Mouse (Mus musculus) spleen, adult 2 months (tissue): ENCODE results near the gene Stab1. TPM values are rescaled to one million over a fixed set of nuclear protein-coding genes. Genes with fewer than 3 reads are reported as not detected.
A peak's percentile ranks its signal among the peaks of the same experiment; 100 is the strongest.

ENCODE experiments used
- DNase-seq, 2 experiments: peaks; one replicate each; pipeline versions ENCODE4 v3.0.0 to v3.0.0-alpha.2; 2012 to 2021; ENCODE audit warnings: low spot score in 2 of 2, low read depth in 1 of 2
- H3K27ac ChIP-seq: fragments of 200-500 bp; 2 replicates; pipeline ENCODE4 v1.5.1; 2012; ENCODE audit warnings: low read length, inconsistent platforms; ENCODE audit not compliant: insufficient read depth
- H3K27me3 ChIP-seq: fragments of 200-500 bp; 2 replicates; pipeline ENCODE4 v1.6.1; 2012; ENCODE audit warnings: mild to moderate bottlenecking, moderate library complexity, low read length, inconsistent platforms; ENCODE audit not compliant: control insufficient read depth, insufficient read depth
- H3K36me3 ChIP-seq: fragments of 200-500 bp; 2 replicates; pipeline ENCODE4 v1.6.1; 2012; ENCODE audit warnings: mild to moderate bottlenecking, low read length, inconsistent platforms; ENCODE audit not compliant: control insufficient read depth, insufficient read depth
- H3K4me1 ChIP-seq: fragments of 200-500 bp; 2 replicates; pipeline ENCODE4 v1.6.1; 2011; ENCODE audit warnings: inconsistent platforms; ENCODE audit not compliant: control insufficient read depth, insufficient read depth, insufficient read length
- H3K4me3 ChIP-seq: fragments of 200-500 bp; 2 replicates; pipeline ENCODE4 v1.5.1; 2011; ENCODE audit warnings: mild to moderate bottlenecking, inconsistent platforms; ENCODE audit not compliant: insufficient read depth, insufficient read length; ENCODE audit errors: extremely low read depth
- CTCF ChIP-seq: fragments of 200-500 bp; IDR thresholded peaks from 2 replicates; pipeline ENCODE4 v1.5.1; 2011; ENCODE audit warnings: mild to moderate bottlenecking, inconsistent platforms; ENCODE audit not compliant: insufficient read depth, insufficient read length, insufficient replicate concordance; ENCODE audit errors: extremely low read depth
- POLR2A ChIP-seq: fragments of 200-500 bp; IDR thresholded peaks from 2 replicates; pipeline ENCODE4 v1.6.1; 2011; ENCODE audit warnings: low read depth, low read length, inconsistent platforms
- WGBS: fragments of 180-500 bp; shearing (Covaris S2); methylation state at CpG from one replicate; pipeline ENCODE4 v1.1.7; 2018; 5-methylcytosine and 5-hydroxymethylcytosine counted together
- polyA plus RNA-seq: library from polyadenylated mRNA; depleted of rRNA; stranded (reverse); fragments of >200 nt; gene quantifications from 2 replicates; pipeline ENCODE4 v1.2.3, GENCODE M21; 2012

Stab1 gene
- polyA plus RNA-seq, 1 experiment: 44.3 TPM

GRCm38 (mm10) chr14:31188771-31189181 lies 20.3 kb upstream of the Stab1 start:
- H3K36me3 ChIP-seq: peaks cover 50% of the 10 kb centered on the region
- H3K4me1 ChIP-seq: no peaks in the 10 kb centered on the region
- no peak for DNase-seq
- H3K27me3 ChIP-seq: no peaks in the 10 kb centered on the region
- WGBS: 84% methylated on average over 6 of the region's 6 CpGs
- H3K27ac ChIP-seq: no peak overlapping the region
- TF ChIP-seq CTCF (no peak), POLR2A (no peak)
- H3K4me3 ChIP-seq: no peak overlapping the region

GRCm38 (mm10) chr14:31186656-31187055 lies 18.2 kb upstream of the Stab1 start:
- peaks cover 64% of the 10 kb centered on the region for H3K36me3 ChIP-seq
- no peak overlapping the region for H3K4me3 ChIP-seq
- DNase-seq: no peak
- no peaks in the 10 kb centered on the region for H3K27me3 ChIP-seq
- peaks cover 3% of the 10 kb centered on the region; the same call in 1 of the 2 replicates for H3K4me1 ChIP-seq
- no peak overlapping the region for H3K27ac ChIP-seq
- TF ChIP-seq POLR2A (no peak), CTCF (no peak)
- 84% methylated on average over 4 of the region's 4 CpGs for WGBS

DNA sequence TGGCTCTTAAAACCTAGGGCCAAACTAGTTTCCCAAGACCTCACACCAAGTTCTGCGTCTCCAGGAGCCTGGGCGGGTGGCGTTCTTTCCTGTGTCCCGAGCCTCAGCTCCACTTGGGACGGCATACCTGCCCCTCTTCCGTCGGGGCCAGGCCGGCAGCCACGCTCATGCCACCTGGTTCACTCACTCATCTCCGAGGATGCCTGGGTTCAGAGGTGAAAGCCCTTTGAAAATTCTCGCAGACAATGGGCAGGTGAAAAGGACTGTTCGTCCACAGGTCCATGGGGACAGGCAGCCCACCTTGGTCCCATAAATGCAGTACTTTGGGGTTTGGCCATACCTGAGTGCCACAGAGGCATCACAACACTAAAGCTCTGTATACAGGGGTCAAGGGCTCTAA lies 15.8 kb upstream of the Stab1 start:
- DNase-seq: no peak
- Histone ChIP-seq H3K27ac (peak overlapping the region; percentile 26; the same call in 1 of the 2 replicates), H3K4me3 (no peak overlapping the region), H3K4me1 (peaks cover 3% of the 10 kb centered on the region; the same call in 1 of the 2 replicates), H3K27me3 (no peaks in the 10 kb centered on the region), H3K36me3 (peaks cover 67% of the 10 kb centered on the region)
- WGBS: 94% methylated on average over 12 of the region's 12 CpGs
- no peak for TF ChIP-seq CTCF
- TF ChIP-seq POLR2A: no peak

DNA sequence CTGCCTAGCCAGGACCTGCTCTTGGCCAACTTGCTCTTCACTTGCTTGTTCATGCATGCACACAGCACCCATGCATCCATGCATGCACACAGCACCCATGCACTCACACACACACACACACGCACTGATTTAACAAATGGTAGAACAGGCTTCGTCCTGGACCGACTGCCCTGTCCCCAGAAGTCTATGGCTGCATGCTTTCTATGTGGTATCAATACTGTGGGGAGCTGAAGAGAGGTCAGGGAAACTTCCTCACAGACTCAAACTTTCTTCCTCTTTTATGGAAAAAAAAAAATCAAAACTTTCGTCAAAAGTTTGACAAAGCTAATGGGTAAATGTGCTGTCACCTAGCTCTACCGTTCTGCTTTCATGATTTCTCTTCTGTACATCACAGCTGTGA lies 15.1 kb upstream of the Stab1 start:
- peaks cover 3% of the 10 kb centered on the region; the same call in 1 of the 2 replicates for H3K4me1 ChIP-seq
- H3K27me3 ChIP-seq: no peaks in the 10 kb centered on the region
- peak overlapping the region; percentile 52 for H3K27ac ChIP-seq
- TF ChIP-seq CTCF (no peak), POLR2A (no peak)
- 60% methylated on average over 5 of the region's 5 CpGs for WGBS
- H3K4me3 ChIP-seq: no peak overlapping the region
- H3K36me3 ChIP-seq: peaks cover 65% of the 10 kb centered on the region
- no peak for DNase-seq

GRCm38 (mm10) chr14:31182786-31183290 lies 14.4 kb upstream of the Stab1 start:
- Histone ChIP-seq H3K4me3 (no peak overlapping the region), H3K27ac (peak overlapping the region; percentile 52; the same call in 1 of the 2 replicates), H3K27me3 (no peaks in the 10 kb centered on the region), H3K4me1 (peaks cover 3% of the 10 kb centered on the region; the same call in 1 of the 2 replicates), H3K36me3 (peaks cover 63% of the 10 kb centered on the region)
- no peak for TF ChIP-seq POLR2A
- no peak for TF ChIP-seq CTCF
- 87% methylated on average over 2 of the region's 2 CpGs for WGBS
- no peak for DNase-seq

GRCm38 (mm10) chr14:31181512-31181911 lies 13.1 kb upstream of the Stab1 start:
- DNase-seq: no peak
- Histone ChIP-seq H3K36me3 (peaks cover 65% of the 10 kb centered on the region), H3K4me3 (no peak overlapping the region), H3K27me3 (no peaks in the 10 kb centered on the region), H3K27ac (no peak overlapping the region), H3K4me1 (peaks cover 3% of the 10 kb centered on the region; the same call in 1 of the 2 replicates)
- TF ChIP-seq POLR2A (no peak), CTCF (no peak)
- WGBS: 95% methylated on average over 4 of the region's 4 CpGs

DNA sequence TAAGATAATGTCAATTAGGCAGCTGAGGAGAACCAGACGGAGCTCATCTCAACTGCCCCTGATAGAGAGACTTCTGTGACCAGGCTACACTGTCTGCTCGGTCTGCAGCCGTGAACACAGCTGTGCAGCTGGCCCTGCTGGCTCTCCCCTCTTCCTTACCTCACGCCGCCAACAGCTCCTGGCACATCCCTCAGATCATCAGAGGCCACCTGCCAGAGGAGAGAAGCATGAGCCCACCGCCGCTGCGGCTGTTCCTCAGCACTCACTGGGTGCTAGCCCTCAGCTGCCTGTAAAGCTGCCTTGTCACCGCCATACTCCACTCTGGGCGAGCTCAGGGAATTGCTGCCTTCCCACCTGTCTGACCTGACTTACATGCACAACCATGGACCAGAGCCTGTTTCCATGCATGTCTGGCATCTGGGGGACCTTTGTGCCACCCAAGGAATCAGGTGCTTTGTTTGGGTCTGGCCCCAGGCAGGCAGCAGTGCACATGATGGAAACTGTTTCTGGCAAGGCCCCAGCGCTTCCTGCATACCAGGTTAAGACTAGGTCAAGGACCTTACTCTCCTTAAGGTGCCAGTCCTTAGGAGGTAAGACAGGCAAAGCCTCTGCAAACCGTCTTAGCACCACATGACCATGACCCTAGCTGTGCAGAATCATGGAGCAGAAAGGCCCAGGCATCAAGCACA lies 11.4 kb upstream of the Stab1 start:
- no peak for DNase-seq
- Histone ChIP-seq H3K36me3 (peaks cover 65% of the 10 kb centered on the region), H3K27ac (no peak overlapping the region), H3K4me1 (peaks cover 3% of the 10 kb centered on the region; the same call in 1 of the 2 replicates), H3K4me3 (no peak overlapping the region), H3K27me3 (no peaks in the 10 kb centered on the region)
- TF ChIP-seq CTCF (no peak), POLR2A (no peak)
- 95% methylated on average over 12 of the region's 12 CpGs for WGBS
